Mouse (Mus musculus) liver, embryonic 14 days (tissue): ENCODE data around the gene U2surp. TPM values are rescaled to one million over a fixed set of nuclear protein-coding genes. Genes with fewer than 3 reads are reported as not detected.

Source experiments
- polyA plus RNA-seq: library from polyadenylated mRNA; depleted of rRNA; stranded (reverse); fragments of >200 nt; gene quantifications from 2 replicates; pipeline ENCODE4 v1.2.3, GENCODE M21; 2012; rRNA removed

Gene U2surp
- polyA plus RNA-seq = 14.9 and 15.9 TPM in 2 replicates

DNA sequence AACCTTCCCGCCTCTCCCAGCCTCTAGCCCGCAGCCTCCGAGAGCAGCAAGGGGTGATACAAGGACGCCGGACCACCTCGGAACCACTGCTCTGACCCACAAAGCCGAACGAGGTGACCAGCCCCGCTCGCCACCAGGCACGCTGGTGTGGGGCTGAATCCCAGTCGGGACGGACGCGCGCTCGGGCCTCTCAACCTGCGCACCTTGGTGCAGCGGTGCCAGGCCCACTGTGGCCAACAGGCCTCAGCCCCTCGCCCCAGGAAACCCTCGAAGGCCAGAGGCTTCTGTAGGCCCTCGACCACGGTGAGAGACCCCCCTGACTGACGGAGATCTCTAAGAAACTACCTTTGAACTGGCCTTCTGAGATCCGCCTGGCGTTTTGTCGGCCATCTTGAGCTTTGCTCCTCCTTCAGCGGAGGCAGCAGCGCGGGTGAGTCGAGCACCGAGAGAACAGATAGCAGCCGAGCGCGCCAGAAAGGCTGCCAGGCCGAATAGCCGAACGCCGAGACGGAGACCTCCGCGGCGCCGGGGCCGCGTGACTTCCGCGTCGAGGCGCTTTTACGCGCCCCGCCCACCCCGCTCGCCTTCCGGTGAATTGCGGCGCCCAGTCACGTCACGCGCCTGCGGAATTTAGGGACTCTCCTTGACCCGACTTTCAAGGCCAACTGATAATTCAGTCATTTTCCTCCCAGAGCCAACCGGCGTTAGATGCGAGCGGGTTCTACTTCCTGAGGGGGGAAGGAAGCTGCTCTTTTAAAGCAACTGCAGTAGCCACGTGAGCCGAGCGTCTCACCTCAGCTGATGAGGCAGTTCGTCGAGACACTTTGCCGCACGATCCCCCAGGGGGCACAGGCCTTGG, at the start of gene U2surp:
TSS of gene U2surp (minus strand) at position 525 of the 859 bp plus-strand sequence.

DNA sequence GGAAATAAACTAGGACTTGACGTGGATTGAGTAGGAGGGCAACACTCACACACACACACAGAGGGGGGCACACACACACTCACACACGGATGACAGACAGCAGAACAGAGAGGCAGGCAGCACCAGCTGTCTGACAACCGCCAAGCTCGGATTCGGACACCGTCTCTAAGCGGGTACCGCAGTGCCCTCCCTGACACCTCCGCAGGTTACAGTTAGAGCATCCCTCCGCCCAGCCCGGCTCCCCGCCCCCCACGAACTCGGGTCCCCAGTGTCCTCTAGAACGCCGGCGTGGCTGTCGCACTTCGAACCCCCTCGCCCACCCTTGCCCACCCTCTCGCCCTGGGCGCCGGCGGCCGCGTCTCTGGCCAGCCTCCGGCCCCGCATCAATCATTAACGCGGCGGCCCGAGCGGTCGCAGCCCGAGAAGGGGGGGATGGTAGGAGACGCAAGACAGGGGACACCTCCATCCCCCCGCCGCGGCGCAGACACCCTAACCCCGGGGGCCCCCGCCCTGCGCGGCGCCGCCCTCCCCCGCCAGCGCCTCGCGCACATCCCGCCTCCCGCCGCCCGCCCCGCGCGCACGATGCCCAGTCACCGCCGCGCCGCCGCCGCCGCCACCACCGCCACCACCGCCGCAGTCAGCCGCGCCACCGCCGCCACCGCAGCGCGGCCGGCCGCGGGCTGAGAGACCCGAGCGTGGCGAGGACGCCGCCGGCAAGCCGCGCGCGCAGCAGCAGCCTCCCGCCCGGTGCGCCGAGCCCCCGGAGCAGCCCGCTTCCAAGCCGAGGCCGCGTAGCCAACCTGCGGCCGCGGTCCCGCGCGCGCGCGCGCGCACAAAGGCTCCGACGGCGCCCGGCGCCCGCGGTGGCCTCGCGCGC, 47.5 kb upstream of the U2surp start, which contains the start of gene Paqr9:
TSS of gene Paqr9 (plus strand) at position 599 of the 877 bp plus-strand sequence.

Other genes with a start within 250 kb of the U2surp start
- gene Chst2, start 105.3 kb downstream of the U2surp start, polyA plus RNA-seq = 0.18 and 0.21 TPM in 2 replicates
- 11.0 and 12.6 TPM in 2 replicates for gene Paqr9, start 47.7 kb upstream of the U2surp start, polyA plus RNA-seq
- gene Pcolce2, start 125.6 kb upstream of the U2surp start, polyA plus RNA-seq = 1.1 and 1.3 TPM in 2 replicates
- 0.59 TPM in 2 replicates for gene Trpc1, start 238.4 kb upstream of the U2surp start, polyA plus RNA-seq